Mouse (Mus musculus) forebrain, postnatal 0 days (tissue): ENCODE results near the gene Zfp507. TPM values are rescaled to one million over a fixed set of nuclear protein-coding genes. Genes with fewer than 3 reads are reported as not detected.

Experiments used
- ATAC-seq: fragments of 200-750 bp; cut with Nextera tagmentation; 2 replicates; pipeline ENCODE4 v1.8.0; 2017; ENCODE audit warnings: mild to moderate bottlenecking, moderate library complexity
- DNase-seq: peaks from one replicate; pipeline ENCODE4 v3.0.0-alpha.2; 2015
- H3K27ac ChIP-seq: fragments of 300-500 bp; sonication (generic); 2 replicates; pipeline ENCODE4 v1.5.1; 2014; ENCODE audit warnings: low read depth, mild to moderate bottlenecking, antibody characterized with exemption, low read length, moderate library complexity, mixed read lengths
- H3K27me3 ChIP-seq: fragments of 300-500 bp; sonication (generic); 2 replicates; pipeline ENCODE4 v1.6.1; 2014; ENCODE audit warnings: mild to moderate bottlenecking, low read length, mixed read lengths; ENCODE audit not compliant: insufficient read depth
- H3K36me3 ChIP-seq: fragments of 300-500 bp; sonication (generic); 2 replicates; pipeline ENCODE4 v1.6.1; 2014; ENCODE audit warnings: mild to moderate bottlenecking, moderate library complexity; ENCODE audit not compliant: insufficient read depth
- H3K4me1 ChIP-seq: fragments of 300-500 bp; sonication (generic); 2 replicates; pipeline ENCODE4 v1.6.1; 2014; ENCODE audit warnings: antibody characterized with exemption; ENCODE audit not compliant: insufficient read depth
- H3K4me2 ChIP-seq: fragments of 300-500 bp; sonication (generic); 2 replicates; pipeline ENCODE4 v1.6.1; 2014; ENCODE audit warnings: low read depth, mild to moderate bottlenecking, moderate library complexity
- H3K4me3 ChIP-seq: fragments of 300-500 bp; sonication (generic); 2 replicates; pipeline ENCODE4 v1.5.1; 2014; ENCODE audit warnings: low read depth, low read length, mixed read lengths
- H3K9ac ChIP-seq: fragments of 300-500 bp; sonication (generic); 2 replicates; pipeline ENCODE4 v1.6.1; 2014; ENCODE audit warnings: mild to moderate bottlenecking
- H3K9me3 ChIP-seq: fragments of 300-500 bp; sonication (generic); 2 replicates; pipeline ENCODE4 v1.6.1; 2016; ENCODE audit warnings: low read length
- CTCF ChIP-seq: sonication (generic); IDR thresholded peaks from 2 replicates; pipeline ENCODE4 v1.5.1; 2016; ENCODE audit warnings: antibody characterized with exemption, control low read depth, low read depth
- WGBS: fragments of 180-500 bp; shearing (Covaris S2); extraction: QIAGEN DNeasy Blood & Tissue Kit; methylation state at CpG from one replicate; pipeline ENCODE4 v1.1.7; 2014; 5-methylcytosine and 5-hydroxymethylcytosine counted together
- polyA plus RNA-seq: library from polyadenylated mRNA; unstranded; fragments of >200 nt; fragmentation: Nextera tagmentation; extraction: Ambion mirVana; gene quantifications from 2 replicates; pipeline ENCODE4 v1.2.1, GENCODE M21; 2015
- total RNA-seq: library from RNA; depleted of rRNA; stranded (reverse); fragments of >200 nt; gene quantifications from 2 replicates; pipeline ENCODE4 v1.2.3, GENCODE M21; 2014

Gene Zfp507
- total and polyA plus RNA-seq, 2 experiments from 2014 or later: 8.1 to 30.5 TPM

GRCm38 (mm10) chr7:35823906-35824305, 21.1 kb upstream of the Zfp507 start:
- no peak overlapping the region for H3K4me3 ChIP-seq
- peak; percentile 65 for ATAC-seq
- no peaks in the 10 kb centered on the region for H3K4me1 ChIP-seq
- H3K27me3 ChIP-seq: no peaks in the 10 kb centered on the region
- peak; percentile 59 for DNase-seq
- peak; percentile 71 for TF ChIP-seq CTCF
- no peaks in the 10 kb centered on the region for H3K36me3 ChIP-seq
- no peak overlapping the region for H3K9ac ChIP-seq
- no peak overlapping the region for H3K4me2 ChIP-seq
- H3K27ac ChIP-seq: no peak overlapping the region
- H3K9me3 ChIP-seq: no peaks in the 10 kb centered on the region
- WGBS: 69% methylated on average over 12 of the region's 12 CpGs

- no peaks in the 10 kb centered on the region for H3K27me3 ChIP-seq
Observed at GRCm38 (mm10) chr7:35822320-35822719, 19.5 kb upstream of the Zfp507 start.

GRCm38 (mm10) chr7:35821357-35821756, 18.6 kb upstream of the Zfp507 start:
- Histone ChIP-seq H3K9ac (no peak overlapping the region), H3K9me3 (no peaks in the 10 kb centered on the region), H3K36me3 (no peaks in the 10 kb centered on the region), H3K4me1 (no peaks in the 10 kb centered on the region), H3K27me3 (no peaks in the 10 kb centered on the region), H3K4me2 (no peak overlapping the region), H3K4me3 (no peak overlapping the region), H3K27ac (no peak overlapping the region)
- DNase-seq (no peak), ATAC-seq (no peak)
- no peak for TF ChIP-seq CTCF
- WGBS: 79% methylated on average over 5 of the region's 5 CpGs

More at GRCm38 (mm10) chr7:35822320-35822719, 19.5 kb upstream of the Zfp507 start:
- DNase-seq: peak; percentile 65
- Histone ChIP-seq H3K9ac (no peak overlapping the region), H3K27ac (no peak overlapping the region), H3K36me3 (no peaks in the 10 kb centered on the region), H3K4me1 (no peaks in the 10 kb centered on the region), H3K4me2 (no peak overlapping the region), H3K9me3 (no peaks in the 10 kb centered on the region), H3K4me3 (no peak overlapping the region)
- TF ChIP-seq CTCF: 0 out of 2 replicates have a peak, but pooled peaks have one; percentile 2
- WGBS: 78% methylated on average over 17 of the region's 17 CpGs
- ATAC-seq: peak; percentile 88

GRCm38 (mm10) chr7:35819486-35819885, 16.7 kb upstream of the Zfp507 start:
- Histone ChIP-seq H3K27me3 (no peaks in the 10 kb centered on the region), H3K4me2 (no peak overlapping the region), H3K27ac (no peak overlapping the region), H3K4me3 (no peak overlapping the region), H3K4me1 (no peaks in the 10 kb centered on the region), H3K36me3 (no peaks in the 10 kb centered on the region), H3K9ac (no peak overlapping the region), H3K9me3 (no peaks in the 10 kb centered on the region)
- no peak for DNase-seq
- 78% methylated on average over 4 of the region's 4 CpGs for WGBS
- no peak for TF ChIP-seq CTCF
- ATAC-seq: no peak

GRCm38 (mm10) chr7:35814759-35815551, 12.2 kb upstream of the Zfp507 start:
- H3K9ac ChIP-seq: no peak overlapping the region
- H3K4me2 ChIP-seq: no peak overlapping the region
- no peak overlapping the region for H3K4me3 ChIP-seq
- no peak overlapping the region for H3K27ac ChIP-seq
- H3K36me3 ChIP-seq: no peaks in the 10 kb centered on the region
- no peaks in the 10 kb centered on the region for H3K4me1 ChIP-seq
- no peaks in the 10 kb centered on the region for H3K27me3 ChIP-seq
- ATAC-seq (peak; percentile 45; the same call in 1 of the 2 replicates), DNase-seq (no peak)
- WGBS: 67% methylated on average over 12 of the region's 12 CpGs
- TF ChIP-seq CTCF: no peak
- H3K9me3 ChIP-seq: no peaks in the 10 kb centered on the region

- ATAC-seq (no peak), DNase-seq (no peak)
- H3K4me3 ChIP-seq: no peak overlapping the region
- no peaks in the 10 kb centered on the region for H3K27me3 ChIP-seq
- no peak for TF ChIP-seq CTCF
- H3K36me3 ChIP-seq: no peaks in the 10 kb centered on the region
- no peak overlapping the region for H3K4me2 ChIP-seq
- H3K9me3 ChIP-seq: no peaks in the 10 kb centered on the region
- H3K9ac ChIP-seq: no peak overlapping the region
- WGBS: 75% methylated on average over 11 of the region's 11 CpGs
- H3K4me1 ChIP-seq: no peaks in the 10 kb centered on the region
- H3K27ac ChIP-seq: no peak overlapping the region
Observed at GRCm38 (mm10) chr7:35813306-35813705, 10.5 kb upstream of the Zfp507 start.

GRCm38 (mm10) chr7:35810736-35811135, 7.9 kb upstream of the Zfp507 start:
- no peak for ATAC-seq
- TF ChIP-seq CTCF: peak; percentile 51
- no peak for DNase-seq
- no peak overlapping the region for H3K27ac ChIP-seq
- H3K27me3 ChIP-seq: no peaks in the 10 kb centered on the region
- H3K4me2 ChIP-seq: no peak overlapping the region
- H3K36me3 ChIP-seq: no peaks in the 10 kb centered on the region
- no peaks in the 10 kb centered on the region for H3K4me1 ChIP-seq
- H3K9ac ChIP-seq: no peak overlapping the region
- H3K9me3 ChIP-seq: no peaks in the 10 kb centered on the region
- no peak overlapping the region for H3K4me3 ChIP-seq
- 55% methylated on average over 8 of the region's 8 CpGs for WGBS
